Mouse (Mus musculus) limb, embryonic 12.5 days (tissue): ENCODE data around the gene Gm10663. TPM values are rescaled to one million over a fixed set of nuclear protein-coding genes. Genes with fewer than 3 reads are reported as not detected.

Experiments used
- ATAC-seq: fragments of 200-750 bp; cut with Nextera tagmentation; 2 replicates; pipeline ENCODE4 v1.8.0; 2017; ENCODE audit warnings: low read depth, moderate TSS enrichment; ENCODE audit not compliant: insufficient number of reproducible peaks, insufficient read depth, low FRiP score, low TSS enrichment
- H3K27ac ChIP-seq: fragments of 300-500 bp; sonication (generic); 2 replicates; pipeline ENCODE4 v1.5.1; 2016; ENCODE audit warnings: mild to moderate bottlenecking, moderate library complexity
- H3K27me3 ChIP-seq: fragments of 300-500 bp; sonication (generic); 2 replicates; pipeline ENCODE4 v1.6.1; 2016; ENCODE audit warnings: mild to moderate bottlenecking, moderate library complexity
- H3K36me3 ChIP-seq: fragments of 300-500 bp; sonication (generic); 2 replicates; pipeline ENCODE4 v1.6.1; 2016; ENCODE audit warnings: mild to moderate bottlenecking, moderate library complexity
- H3K4me1 ChIP-seq: fragments of 300-500 bp; sonication (generic); replicated peaks from 2 replicates; pipeline ENCODE4 v1.6.1; 2016
- H3K4me2 ChIP-seq: fragments of 300-500 bp; sonication (generic); 2 replicates; pipeline ENCODE4 v1.6.1; 2016; ENCODE audit warnings: mild to moderate bottlenecking, moderate library complexity
- H3K4me3 ChIP-seq: fragments of 300-500 bp; sonication (generic); replicated peaks from 2 replicates; pipeline ENCODE4 v1.5.1; 2016; ENCODE audit warnings: mild to moderate bottlenecking
- H3K9ac ChIP-seq: fragments of 300-500 bp; sonication (generic); replicated peaks from 2 replicates; pipeline ENCODE4 v1.6.1; 2016; ENCODE audit warnings: mild to moderate bottlenecking, moderate library complexity
- H3K9me3 ChIP-seq: fragments of 300-500 bp; sonication (generic); 2 replicates; pipeline ENCODE4 v1.6.1; 2016; ENCODE audit warnings: mild to moderate bottlenecking, moderate library complexity
- WGBS: fragments of 180-500 bp; shearing (Covaris S2); methylation state at CpG from one replicate; pipeline ENCODE4 v1.1.7; 2016; 5-methylcytosine and 5-hydroxymethylcytosine counted together
- polyA plus RNA-seq: library from polyadenylated mRNA; unstranded; fragments of >200 nt; fragmentation: Nextera tagmentation; extraction: Ambion mirVana; gene quantifications from 2 replicates; pipeline ENCODE4 v1.2.1, GENCODE M21; 2016

Gm10663 gene
- polyA plus RNA-seq: not detected in 2 replicates

- ATAC-seq: no peak
- no peaks in the 10 kb centered on the region for H3K9me3 ChIP-seq
- no peak within 1 kb of the TSS for H3K4me3 ChIP-seq
- H3K4me2 ChIP-seq: no peak within 1 kb of the TSS
- H3K27ac ChIP-seq: no peak within 1 kb of the TSS
- H3K9ac ChIP-seq: no peak within 1 kb of the TSS
- H3K4me1 ChIP-seq: peaks cover 4% of the 10 kb centered on the region; the same call in 1 of the 2 replicates
- no peaks in the 10 kb centered on the region for H3K27me3 ChIP-seq
- no peaks in the 10 kb centered on the region for H3K36me3 ChIP-seq
- WGBS: 84% methylated on average over 2 of the region's 2 CpGs
These were observed at the start of gene Gm10663 for GRCm38 (mm10) chr8:65074733-65075132. TSS of gene Gm10663 (plus strand) at chr8:65075033.

DNA sequence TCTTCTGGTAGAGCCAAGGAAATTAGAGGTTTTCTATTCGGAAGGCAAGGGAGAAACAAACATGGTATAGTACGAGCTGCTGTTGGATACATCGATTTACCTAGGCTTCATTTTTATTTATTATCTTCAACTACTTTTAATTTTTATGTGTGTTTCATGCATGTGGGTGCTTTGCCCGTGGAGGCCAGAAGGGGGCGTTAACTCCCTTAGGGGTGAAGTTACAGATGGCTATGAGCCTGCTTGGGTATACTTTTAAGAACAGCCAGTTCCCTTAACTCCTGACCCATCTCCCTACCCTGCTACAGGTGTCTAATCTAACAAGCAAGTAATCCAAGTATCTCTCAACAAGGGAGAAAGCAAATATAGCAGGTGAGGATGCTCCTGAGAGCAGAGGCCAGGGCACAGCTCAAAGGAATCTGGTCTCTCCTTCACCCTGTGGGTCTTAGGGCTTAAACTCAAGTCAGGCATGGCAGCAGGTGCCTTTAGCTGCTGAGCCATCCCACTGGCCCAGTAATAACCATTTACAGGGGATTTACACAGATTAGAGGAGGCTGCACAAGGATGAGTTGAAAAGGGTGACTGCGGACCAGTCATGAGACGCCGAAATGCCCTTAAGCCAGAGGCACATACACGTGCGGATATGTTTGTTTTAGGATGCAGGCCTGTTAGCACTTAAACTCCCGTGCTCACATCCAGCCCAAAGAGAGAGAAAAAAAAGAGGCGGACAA lies 45.7 kb upstream of the Gm10663 start:
- peaks cover 23% of the 10 kb centered on the region for H3K4me1 ChIP-seq
- ATAC-seq: no peak
- WGBS: 72% methylated on average over 12 of the region's 12 CpGs
- no peak overlapping the region for H3K27ac ChIP-seq
- H3K4me3 ChIP-seq: no peak overlapping the region
- H3K36me3 ChIP-seq: no peaks in the 10 kb centered on the region
- H3K4me2 ChIP-seq: no peak overlapping the region
- no peak overlapping the region for H3K9ac ChIP-seq
- H3K9me3 ChIP-seq: no peaks in the 10 kb centered on the region
- H3K27me3 ChIP-seq: no peaks in the 10 kb centered on the region

DNA sequence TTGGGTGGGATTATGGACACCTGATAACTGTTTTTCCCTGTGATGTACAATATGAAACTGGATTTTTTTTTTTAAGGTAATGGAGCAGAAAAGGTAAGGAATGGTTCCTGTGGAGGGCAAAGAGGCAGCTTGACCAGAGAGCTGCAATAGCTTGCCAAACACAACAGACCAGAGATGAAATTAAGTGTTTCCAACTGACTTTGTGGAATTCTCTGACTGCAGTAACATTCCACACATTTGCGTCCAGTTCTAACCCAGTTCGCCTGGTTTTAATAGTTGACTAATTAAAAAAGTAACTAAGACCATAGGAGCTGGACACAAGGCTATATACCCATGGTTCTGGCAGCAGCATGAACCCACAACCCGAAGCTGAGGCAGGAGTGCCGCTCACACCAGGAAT lies 45.1 kb upstream of the Gm10663 start:
- Histone ChIP-seq H3K4me1 (peaks cover 29% of the 10 kb centered on the region), H3K4me2 (no peak overlapping the region), H3K36me3 (no peaks in the 10 kb centered on the region), H3K27ac (no peak overlapping the region), H3K27me3 (no peaks in the 10 kb centered on the region), H3K9ac (no peak overlapping the region), H3K4me3 (no peak overlapping the region), H3K9me3 (no peaks in the 10 kb centered on the region)
- ATAC-seq: no peak
- 51% methylated on average over 4 of the region's 4 CpGs for whole genome bisulfite sequencing

- Histone ChIP-seq H3K4me2 (no peak overlapping the region), H3K9me3 (no peaks in the 10 kb centered on the region), H3K9ac (no peak overlapping the region), H3K27me3 (no peaks in the 10 kb centered on the region), H3K27ac (peak overlapping the region; percentile 56; the same call in 1 of the 2 replicates), H3K4me1 (peaks cover 39% of the 10 kb centered on the region), H3K4me3 (no peak overlapping the region), H3K36me3 (no peaks in the 10 kb centered on the region)
- 0 out of 2 replicates have a peak, but pooled peaks have one; percentile 49 for ATAC-seq
- 57% methylated on average over 4 of the region's 4 CpGs for WGBS
These were observed 43.9 kb upstream of the Gm10663 start for GRCm38 (mm10) chr8:65030735-65031485.

GRCm38 (mm10) chr8:65032107-65032506 lies 42.7 kb upstream of the Gm10663 start:
- no peak overlapping the region for H3K27ac ChIP-seq
- no peaks in the 10 kb centered on the region for H3K27me3 ChIP-seq
- WGBS: 93% methylated on average over 1 of the region's 1 CpGs
- ATAC-seq: no peak
- H3K4me1 ChIP-seq: peaks cover 39% of the 10 kb centered on the region
- no peak overlapping the region for H3K4me3 ChIP-seq
- H3K9me3 ChIP-seq: no peaks in the 10 kb centered on the region
- H3K9ac ChIP-seq: no peak overlapping the region
- no peaks in the 10 kb centered on the region for H3K36me3 ChIP-seq
- no peak overlapping the region for H3K4me2 ChIP-seq

GRCm38 (mm10) chr8:65033056-65033455 lies 41.8 kb upstream of the Gm10663 start:
- no peak for ATAC-seq

GRCm38 (mm10) chr8:65034136-65034535 lies 40.7 kb upstream of the Gm10663 start:
- ATAC-seq: no peak
- H3K36me3 ChIP-seq: no peaks in the 10 kb centered on the region
- H3K4me3 ChIP-seq: no peak overlapping the region
- H3K4me2 ChIP-seq: no peak overlapping the region; the same call in 1 of the 2 replicates
- 30% methylated on average over 2 of the region's 2 CpGs for WGBS
- peak overlapping the region; percentile 63 for H3K27ac ChIP-seq
- H3K9ac ChIP-seq: no peak overlapping the region
- H3K27me3 ChIP-seq: no peaks in the 10 kb centered on the region
- peaks cover 46% of the 10 kb centered on the region for H3K4me1 ChIP-seq
- H3K9me3 ChIP-seq: no peaks in the 10 kb centered on the region

More at GRCm38 (mm10) chr8:65033056-65033455, 41.8 kb upstream of the Gm10663 start:
- 84% methylated on average over 13 of the region's 13 CpGs for WGBS
- Histone ChIP-seq H3K27ac (no peak overlapping the region), H3K4me1 (peaks cover 46% of the 10 kb centered on the region), H3K36me3 (no peaks in the 10 kb centered on the region), H3K27me3 (no peaks in the 10 kb centered on the region), H3K4me3 (no peak overlapping the region), H3K4me2 (no peak overlapping the region), H3K9ac (no peak overlapping the region), H3K9me3 (no peaks in the 10 kb centered on the region)

- H3K27ac ChIP-seq: peak within 1 kb of the TSS; percentile 53
- ATAC-seq: peak; percentile 71
- H3K36me3 ChIP-seq: no peaks in the 10 kb centered on the region
- H3K4me1 ChIP-seq: peaks cover 32% of the 10 kb centered on the region
- H3K4me3 ChIP-seq: peak within 1 kb of the TSS; percentile 38
- no peaks in the 10 kb centered on the region for H3K27me3 ChIP-seq
- under 1% methylated on average over 8 of the region's 8 CpGs for WGBS
- H3K9ac ChIP-seq: peak within 1 kb of the TSS; percentile 42
- H3K4me2 ChIP-seq: peak within 1 kb of the TSS; percentile 61
- H3K9me3 ChIP-seq: 0 out of 2 replicates have a peak, but pooled peaks cover 3% of the 10 kb centered on the region
These were observed 37.7 kb upstream of the Gm10663 start, which contains the start of gene Apela for GRCm38 (mm10) chr8:65037117-65037533. TSS of gene Apela (minus strand) at chr8:65037336.

DNA sequence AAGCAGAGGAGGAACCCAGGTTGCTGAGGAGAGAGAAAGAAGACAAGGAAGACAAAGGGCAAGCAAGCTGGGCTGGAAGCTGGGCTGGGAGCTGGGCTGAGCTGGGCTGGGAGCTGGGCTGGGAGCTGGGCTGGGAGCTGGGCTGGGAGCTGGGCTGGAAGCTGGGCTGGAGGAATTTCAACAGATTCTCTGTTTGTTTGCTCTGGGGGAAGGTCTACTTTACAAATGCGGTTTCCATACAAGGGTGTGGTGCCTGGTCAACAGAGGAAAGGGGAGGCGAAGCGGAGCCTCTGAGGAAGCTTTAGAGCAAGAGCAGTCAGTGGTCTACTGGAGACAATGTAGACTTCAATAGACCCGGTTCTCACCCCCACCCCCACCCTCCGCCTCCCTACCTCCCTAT lies 28.3 kb upstream of the Gm10663 start:
- H3K9ac ChIP-seq: no peak overlapping the region
- H3K4me2 ChIP-seq: no peak overlapping the region
- no peak overlapping the region for H3K27ac ChIP-seq
- H3K4me1 ChIP-seq: 0 out of 2 replicates have a peak, but pooled peaks cover 7% of the 10 kb centered on the region
- no peak overlapping the region for H3K4me3 ChIP-seq
- no peak for ATAC-seq
- no peaks in the 10 kb centered on the region for H3K27me3 ChIP-seq
- no peaks in the 10 kb centered on the region for H3K36me3 ChIP-seq
- 54% methylated on average over 5 of the region's 5 CpGs for WGBS
- H3K9me3 ChIP-seq: no peaks in the 10 kb centered on the region

DNA sequence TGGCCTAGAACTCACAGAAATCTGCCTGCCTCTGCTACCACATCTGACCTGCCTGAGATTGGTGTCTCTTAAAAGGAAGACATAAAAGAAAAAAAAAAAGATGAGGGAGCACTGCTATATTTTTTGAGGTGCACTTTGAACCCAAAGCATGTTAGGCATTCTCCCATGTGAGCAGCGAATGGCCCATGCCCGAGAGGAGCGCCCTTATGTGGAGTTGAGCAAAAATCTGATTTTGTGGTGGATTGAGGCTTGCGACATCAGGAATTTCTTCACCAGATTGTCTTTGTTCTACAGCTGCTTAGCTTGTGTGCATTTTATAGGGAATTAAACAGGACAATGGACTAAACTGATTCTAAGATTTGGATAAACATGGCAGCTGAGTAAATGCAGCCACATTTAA lies 27.6 kb upstream of the Gm10663 start:
- Histone ChIP-seq H3K9me3 (no peaks in the 10 kb centered on the region), H3K4me3 (no peak overlapping the region), H3K4me1 (0 out of 2 replicates have a peak, but pooled peaks cover 7% of the 10 kb centered on the region), H3K9ac (no peak overlapping the region), H3K36me3 (no peaks in the 10 kb centered on the region), H3K27ac (no peak overlapping the region), H3K4me2 (no peak overlapping the region), H3K27me3 (no peaks in the 10 kb centered on the region)
- 95% methylated on average over 4 of the region's 4 CpGs for WGBS
- no peak for ATAC-seq

GRCm38 (mm10) chr8:65047801-65048200 lies 27.0 kb upstream of the Gm10663 start:
- ATAC-seq: no peak
- no peaks in the 10 kb centered on the region for H3K9me3 ChIP-seq
- WGBS: 90% methylated on average over 4 of the region's 4 CpGs

More at GRCm38 (mm10) chr8:65047801-65048200, 27.0 kb upstream of the Gm10663 start:
- Histone ChIP-seq H3K4me2 (no peak overlapping the region), H3K27me3 (no peaks in the 10 kb centered on the region), H3K36me3 (no peaks in the 10 kb centered on the region), H3K4me1 (0 out of 2 replicates have a peak, but pooled peaks cover 7% of the 10 kb centered on the region), H3K27ac (no peak overlapping the region), H3K9ac (no peak overlapping the region), H3K4me3 (no peak overlapping the region)
